Mouse (Mus musculus) bone marrow macrophage, adult 2 months (primary cell): ENCODE data around the gene Hyal3. TPM values are rescaled to one million over a fixed set of nuclear protein-coding genes. Genes with fewer than 3 reads are reported as not detected.
A peak's percentile ranks its signal among the peaks of the same experiment; 100 is the strongest.

Experiments
- H3K27ac ChIP-seq: 2 replicates; pipeline ENCODE4 v1.5.1; 2012; ENCODE audit warnings: low read depth, low read length; ENCODE audit not compliant: insufficient read depth
- H3K4me1 ChIP-seq: 2 replicates; pipeline ENCODE4 v1.6.1; 2012; ENCODE audit warnings: low read length; ENCODE audit not compliant: control insufficient read depth, insufficient read depth
- H3K4me3 ChIP-seq: 2 replicates; pipeline ENCODE4 v1.5.1; 2012; ENCODE audit warnings: mild to moderate bottlenecking, low read length, moderate library complexity; ENCODE audit not compliant: insufficient read depth
- CTCF ChIP-seq: IDR thresholded peaks from 2 replicates; pipeline ENCODE4 v1.5.1; 2012; ENCODE audit warnings: low read depth, mild to moderate bottlenecking, low read length, moderate library complexity
- POLR2A ChIP-seq: IDR thresholded peaks from 2 replicates; pipeline ENCODE4 v1.6.1; 2012; ENCODE audit warnings: mild to moderate bottlenecking, low read depth, low read length, borderline replicate concordance
- polyA plus RNA-seq: library from polyadenylated mRNA; stranded (reverse); fragments of >200 nt; gene quantifications from 2 replicates; pipeline ENCODE4 v1.2.4, GENCODE M21; 2012; ENCODE audit not compliant: missing spikeins, insufficient read depth, insufficient read length

Gene Hyal3
- polyA plus RNA-seq, 1 experiment, result 0.29 TPM

DNA sequence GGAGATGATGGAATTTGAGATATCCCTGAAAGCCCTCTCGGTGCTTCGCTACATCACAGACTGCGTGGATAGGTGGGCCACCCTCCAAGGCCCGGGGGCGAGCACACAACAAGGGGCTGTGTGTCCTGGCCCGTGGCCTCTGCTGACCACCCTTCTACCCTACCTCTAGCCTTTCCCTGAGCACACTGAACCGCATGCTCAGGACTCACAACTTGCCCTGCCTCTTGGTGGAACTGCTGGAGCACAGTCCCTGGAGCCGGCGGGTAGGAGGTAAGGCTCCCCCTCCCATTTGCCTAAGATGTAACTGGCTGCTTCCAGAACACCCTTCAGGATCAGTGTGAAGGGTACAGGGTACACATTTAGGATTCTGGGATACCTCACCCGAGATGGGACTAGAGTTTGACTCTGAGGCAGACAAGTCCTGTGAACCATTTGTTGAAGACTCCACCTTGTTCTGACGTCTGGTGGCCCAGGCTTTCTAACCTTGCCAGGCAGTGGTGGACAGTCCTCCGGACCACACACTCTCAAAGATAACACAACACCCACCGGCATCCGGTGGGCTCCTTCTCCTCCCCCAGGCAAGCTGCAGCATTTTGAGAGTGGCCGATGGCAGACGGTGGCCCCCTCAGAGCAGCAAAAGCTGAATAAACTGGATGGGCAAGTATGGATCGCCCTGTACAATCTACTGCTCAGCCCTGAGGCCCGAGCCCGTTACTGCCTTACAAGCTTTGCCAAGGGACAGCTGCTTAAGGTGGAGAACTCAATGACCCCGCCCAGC, 31.1 kb upstream of the Hyal3 start:
- H3K4me1 ChIP-seq, result peaks cover 34% of the 10 kb centered on the region
- H3K4me3 ChIP-seq, result no peak overlapping the region
- TF ChIP-seq CTCF, result no peak
- TF ChIP-seq POLR2A, result no peak
- no peak overlapping the region for H3K27ac ChIP-seq

GRCm38 (mm10) chr9:107550491-107551116, 30.0 kb upstream of the Hyal3 start:
- TF ChIP-seq CTCF (no peak), POLR2A (no peak)
- peaks cover 34% of the 10 kb centered on the region for H3K4me1 ChIP-seq
- no peak overlapping the region for H3K27ac ChIP-seq
- no peak overlapping the region for H3K4me3 ChIP-seq

- peaks cover 34% of the 10 kb centered on the region for H3K4me1 ChIP-seq
- no peak within 1 kb of the TSS for H3K27ac ChIP-seq
- H3K4me3 ChIP-seq, result peak within 1 kb of the TSS; percentile 63
- TF ChIP-seq CTCF (no peak), POLR2A (no peak)
Measured at GRCm38 (mm10) chr9:107551117-107551889, 29.3 kb upstream of the Hyal3 start, which contains the start of gene Rassf1. Gene Rassf1, plus strand, starts transcription at chr9:107551555.

DNA sequence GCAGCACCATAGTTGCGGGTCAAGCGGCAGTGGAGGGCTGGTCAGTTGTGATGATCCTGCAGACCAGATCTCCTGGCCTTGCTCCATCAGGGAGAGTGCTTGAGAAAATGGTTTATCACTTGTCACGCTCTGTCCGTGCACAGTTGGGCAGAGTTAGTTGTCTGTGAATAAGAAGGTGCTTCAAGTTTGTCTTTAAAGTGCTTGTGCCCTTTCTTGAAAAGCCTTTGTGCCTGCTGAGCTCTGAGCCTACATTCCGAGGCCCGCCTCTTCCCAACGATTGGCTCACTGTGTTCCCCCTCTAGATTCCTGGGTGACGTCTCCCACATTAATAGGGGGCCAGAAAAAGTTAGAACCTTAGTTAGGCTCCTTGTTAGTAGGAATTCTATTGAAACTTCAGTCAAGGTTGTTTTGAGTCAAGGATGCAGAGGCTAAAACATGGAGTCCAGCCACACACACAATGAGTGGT, 28.7 kb upstream of the Hyal3 start:
- peaks cover 35% of the 10 kb centered on the region for H3K4me1 ChIP-seq
- peak overlapping the region; percentile 63 for H3K4me3 ChIP-seq
- TF ChIP-seq POLR2A (no peak), CTCF (no peak)
- no peak overlapping the region for H3K27ac ChIP-seq

DNA sequence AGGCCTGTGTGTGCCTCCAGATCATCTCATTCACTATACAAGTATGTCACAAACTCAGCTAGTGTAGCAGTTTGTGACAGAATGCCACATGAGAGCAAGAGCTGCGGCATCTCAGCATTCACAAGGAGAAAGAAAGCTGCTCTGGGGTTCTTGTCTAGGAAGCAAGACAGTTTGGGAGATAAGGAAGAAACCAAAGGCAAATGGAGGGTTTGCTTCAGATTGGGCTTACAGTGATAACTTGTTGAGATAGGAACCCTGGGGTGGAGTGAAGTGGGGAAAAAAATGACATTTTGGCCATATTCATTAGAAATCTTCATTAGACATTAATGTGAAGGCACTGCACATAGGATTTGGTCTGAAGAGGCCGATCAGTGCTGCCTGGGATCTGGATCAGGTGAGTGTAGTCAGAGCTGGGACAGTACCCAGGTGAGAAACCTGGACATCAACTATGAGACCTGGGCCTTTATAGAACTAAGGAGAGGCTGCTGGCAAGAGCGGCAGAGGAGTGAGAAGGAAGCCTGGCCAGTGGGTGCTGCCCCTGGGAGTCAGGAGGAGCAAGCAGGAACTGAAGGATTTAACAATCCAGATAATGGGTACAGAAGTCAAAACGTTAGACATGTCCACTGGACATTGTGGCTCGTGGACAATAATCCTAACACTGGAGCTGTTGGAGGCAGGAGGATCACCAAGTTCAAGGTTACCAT, 27.8 kb upstream of the Hyal3 start:
- Histone ChIP-seq H3K4me1 (peaks cover 35% of the 10 kb centered on the region), H3K27ac (no peak overlapping the region), H3K4me3 (no peak overlapping the region)
- no peak for TF ChIP-seq POLR2A
- TF ChIP-seq CTCF, result no peak

GRCm38 (mm10) chr9:107553541-107554318, 26.9 kb upstream of the Hyal3 start:
- peak overlapping the region; percentile 33 for H3K27ac ChIP-seq
- peak overlapping the region; percentile 76 for H3K4me3 ChIP-seq
- TF ChIP-seq CTCF (no peak), POLR2A (no peak)
- peaks cover 28% of the 10 kb centered on the region for H3K4me1 ChIP-seq

DNA sequence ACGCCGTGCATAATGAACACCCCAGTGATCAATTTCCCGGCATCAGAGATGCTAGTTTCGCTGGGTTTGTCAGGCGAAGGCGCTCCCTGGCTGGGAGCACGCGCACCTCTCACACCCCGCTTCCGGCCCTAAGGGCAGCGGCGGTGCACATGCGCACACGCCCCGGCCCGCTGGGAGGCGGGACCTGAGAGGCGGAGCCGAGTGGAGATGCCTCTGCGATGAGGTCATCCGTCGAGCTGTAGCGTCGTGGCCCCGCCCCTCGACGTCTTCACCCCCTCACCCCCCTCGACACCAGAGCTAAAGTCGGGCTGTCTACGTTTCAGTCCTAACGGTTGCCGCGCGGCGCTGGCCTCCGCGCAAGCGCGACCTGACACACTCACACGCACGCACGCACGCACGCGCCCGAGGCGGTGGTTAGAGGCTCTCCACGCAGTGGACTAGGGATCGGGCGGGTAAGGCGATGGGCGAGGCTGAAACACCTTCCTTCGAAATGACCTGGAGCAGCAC, 26.2 kb upstream of the Hyal3 start:
- TF ChIP-seq CTCF, result no peak
- peak; percentile 45; the same call in 1 of the 2 replicates for TF ChIP-seq POLR2A
- Histone ChIP-seq H3K4me3 (peak overlapping the region; percentile 83), H3K27ac (peak overlapping the region; percentile 95), H3K4me1 (peaks cover 28% of the 10 kb centered on the region)

- H3K4me1 ChIP-seq, result peaks cover 28% of the 10 kb centered on the region
- TF ChIP-seq CTCF (no peak), POLR2A (no peak)
- peak overlapping the region; percentile 83 for H3K4me3 ChIP-seq
- peak overlapping the region; percentile 95 for H3K27ac ChIP-seq
Measured at GRCm38 (mm10) chr9:107555031-107555457, 25.6 kb upstream of the Hyal3 start.

GRCm38 (mm10) chr9:107555701-107556100, 24.9 kb upstream of the Hyal3 start:
- peaks cover 28% of the 10 kb centered on the region for H3K4me1 ChIP-seq
- TF ChIP-seq CTCF, result no peak
- no peak for TF ChIP-seq POLR2A

More at GRCm38 (mm10) chr9:107555701-107556100, 24.9 kb upstream of the Hyal3 start:
- Histone ChIP-seq H3K4me3 (peak overlapping the region; percentile 83), H3K27ac (peak overlapping the region; percentile 95)
